Comparison of ENCODE assay signal across 8 mouse cellular contexts in genomic region chr12:80260056-80260743, GRCm38 (mm10). TPM values are rescaled to one million over a fixed set of nuclear protein-coding genes. Genes with fewer than 3 reads are reported as not detected.
DNase-seq lines count a peak whose midpoint lies in the region; ATAC-seq and TF ChIP-seq lines count a peak whose summit lies in the region.

Gene Actn1 (minus strand): TSS chr12:80260371.

- peak; percentile 36; the same call in 1 of the 2 replicates for TF ChIP-seq POLR2A in CH12.LX (IDR thresholded peaks at IDR 0.05; ENCODE audit: low read depth, low read length)

- no peak for TF ChIP-seq EP300 in CH12.LX (IDR thresholded peaks at IDR 0.05; ENCODE audit: low read length)

- H3K9me3 ChIP-seq in CH12.LX (replicated peaks; ENCODE audit: low read length), result no peaks in the 10 kb centered on the region
- no peaks in the 10 kb centered on the region for H3K9me3 ChIP-seq in forebrain, embryonic 11.5 days (ENCODE audit: control insufficient read depth, low read length)
- no peaks in the 10 kb centered on the region for H3K9me3 ChIP-seq in heart, embryonic 15.5 days (replicated peaks)
- no peaks in the 10 kb centered on the region for H3K9me3 ChIP-seq in liver, embryonic 13.5 days (replicated peaks)
- no peaks in the 10 kb centered on the region for H3K9me3 ChIP-seq in neural tube, embryonic 11.5 days (ENCODE audit: control insufficient read depth, low read length)
- H3K9me3 ChIP-seq in stomach, embryonic 16.5 days (replicated peaks; ENCODE audit: control insufficient read depth, low read length), result no peaks in the 10 kb centered on the region

- no peak within 1 kb of the TSS for H3K27ac ChIP-seq in CH12.LX (ENCODE audit: insufficient read depth, low read depth)
- peak within 1 kb of the TSS; percentile 85 for H3K27ac ChIP-seq in forebrain, embryonic 11.5 days (ENCODE audit: low read depth, low read length)
- H3K27ac ChIP-seq in heart, embryonic 15.5 days, result peak within 1 kb of the TSS; percentile 98
- peak within 1 kb of the TSS; percentile 83 for H3K27ac ChIP-seq in liver, embryonic 13.5 days
- H3K27ac ChIP-seq in neural tube, embryonic 11.5 days (ENCODE audit: low read depth, low read length), result peak within 1 kb of the TSS; percentile 91
- H3K27ac ChIP-seq in stomach, embryonic 16.5 days (ENCODE audit: low read length), result peak within 1 kb of the TSS; percentile 98

- peak; percentile 93 for ATAC-seq in forebrain, embryonic 11.5 days (replicated peaks; ENCODE audit: low FRiP score)
- ATAC-seq in heart, embryonic 15.5 days (replicated peaks; ENCODE audit: insufficient number of reproducible peaks, insufficient read depth, low FRiP score, low read depth), result peak; percentile 92
- peak; percentile 83 for ATAC-seq in liver, embryonic 13.5 days (ENCODE audit: low read depth)
- peak; percentile 90 for ATAC-seq in neural tube, embryonic 11.5 days (ENCODE audit: insufficient read depth, low FRiP score, low TSS enrichment)
- ATAC-seq in stomach, embryonic 16.5 days (ENCODE audit: insufficient read depth, low FRiP score), result peak; percentile 93

- no peaks in the 10 kb centered on the region for H3K79me2 ChIP-seq in CH12.LX (replicated peaks; ENCODE audit: control insufficient read depth, extremely low read depth, insufficient read depth, poor library complexity, severe bottlenecking)

- no peak for TF ChIP-seq CTCF in CH12.LX (conservative IDR thresholded peaks at IDR 0.05 in 1 of 2, IDR thresholded peaks at IDR 0.05 in 1 of 2; ENCODE audit: low read depth in 2 of 2, low read length in 2 of 2)

- H3K36me3 ChIP-seq in CH12.LX (replicated peaks in 1 of 2; ENCODE audit: control insufficient read depth in 1 of 2, insufficient read depth in 1 of 2, low read length in 1 of 2), result no peaks in the 10 kb centered on the region
- H3K36me3 ChIP-seq in forebrain, embryonic 11.5 days (ENCODE audit: control insufficient read depth, insufficient read depth, low read length), result no peaks in the 10 kb centered on the region
- H3K36me3 ChIP-seq in heart, embryonic 15.5 days, result no peaks in the 10 kb centered on the region
- H3K36me3 ChIP-seq in liver, embryonic 13.5 days, result no peaks in the 10 kb centered on the region
- no peaks in the 10 kb centered on the region for H3K36me3 ChIP-seq in neural tube, embryonic 11.5 days (ENCODE audit: control insufficient read depth, insufficient read depth, low read length)
- no peaks in the 10 kb centered on the region for H3K36me3 ChIP-seq in stomach, embryonic 16.5 days (ENCODE audit: control insufficient read depth, insufficient read depth, low read length)

- under 1% methylated on average over 54 of the region's 55 CpGs for WGBS in forebrain, embryonic 11.5 days
- WGBS in heart, embryonic 15.5 days, result under 1% methylated on average over 49 of the region's 55 CpGs
- under 1% methylated on average over 55 of the region's 55 CpGs for WGBS in liver, embryonic 13.5 days (ENCODE audit: insufficient replicate concordance)
- under 1% methylated on average over 53 of the region's 55 CpGs for WGBS in neural tube, embryonic 11.5 days
- WGBS in stomach, embryonic 16.5 days, result under 1% methylated on average over 55 of the region's 55 CpGs

- peaks cover 0 to 15% of the 10 kb centered on the region in 2 experiments; a peak in 2 of 4 replicates for H3K4me1 ChIP-seq in CH12.LX (ENCODE audit: control insufficient read depth in 1 of 2, insufficient read depth in 2 of 2)
- H3K4me1 ChIP-seq in forebrain, embryonic 11.5 days (replicated peaks; ENCODE audit: control insufficient read depth, insufficient read depth, low read length), result peaks cover 4% of the 10 kb centered on the region; the same call in 1 of the 2 replicates
- peaks cover 34% of the 10 kb centered on the region for H3K4me1 ChIP-seq in heart, embryonic 15.5 days (replicated peaks)
- H3K4me1 ChIP-seq in liver, embryonic 13.5 days (replicated peaks), result peaks cover 14% of the 10 kb centered on the region
- H3K4me1 ChIP-seq in neural tube, embryonic 11.5 days (ENCODE audit: control insufficient read depth, insufficient read depth, low read length), result 0 out of 2 replicates have a peak, but pooled peaks cover 3% of the 10 kb centered on the region
- H3K4me1 ChIP-seq in stomach, embryonic 16.5 days (ENCODE audit: control insufficient read depth, insufficient read depth, low read length), result peaks cover 24% of the 10 kb centered on the region

- H3K4me2 ChIP-seq in CH12.LX (ENCODE audit: insufficient read depth, low read depth, poor library complexity, severe bottlenecking), result peak within 1 kb of the TSS; percentile 79
- peak within 1 kb of the TSS; percentile 80 for H3K4me2 ChIP-seq in forebrain, embryonic 11.5 days (ENCODE audit: low read depth, low read length, severe bottlenecking)
- peak within 1 kb of the TSS; percentile 91 for H3K4me2 ChIP-seq in heart, embryonic 15.5 days
- peak within 1 kb of the TSS; percentile 67 for H3K4me2 ChIP-seq in liver, embryonic 13.5 days
- peak within 1 kb of the TSS; percentile 95 for H3K4me2 ChIP-seq in neural tube, embryonic 11.5 days (ENCODE audit: low read depth)
- peak within 1 kb of the TSS; percentile 79 for H3K4me2 ChIP-seq in stomach, embryonic 16.5 days (ENCODE audit: low read depth, low read length)

- peaks cover 22% of the 10 kb centered on the region for H3K27me3 ChIP-seq in CH12.LX (replicated peaks)
- no peaks in the 10 kb centered on the region for H3K27me3 ChIP-seq in forebrain, embryonic 11.5 days (ENCODE audit: control insufficient read depth, insufficient read depth, low read length)
- no peaks in the 10 kb centered on the region for H3K27me3 ChIP-seq in heart, embryonic 15.5 days
- peaks cover 59% of the 10 kb centered on the region for H3K27me3 ChIP-seq in liver, embryonic 13.5 days
- no peaks in the 10 kb centered on the region for H3K27me3 ChIP-seq in neural tube, embryonic 11.5 days (ENCODE audit: control insufficient read depth, insufficient read depth, low read length)
- no peaks in the 10 kb centered on the region for H3K27me3 ChIP-seq in stomach, embryonic 16.5 days (ENCODE audit: control insufficient read depth, insufficient read depth, low read length)

- peak within 1 kb of the TSS; percentile 42; the same call in 1 of the 2 replicates for H3K9ac ChIP-seq in CH12.LX (ENCODE audit: insufficient read depth, low read depth)
- peak within 1 kb of the TSS; percentile 83 for H3K9ac ChIP-seq in forebrain, embryonic 11.5 days (ENCODE audit: low read length)
- peak within 1 kb of the TSS; percentile 88 for H3K9ac ChIP-seq in heart, embryonic 15.5 days
- H3K9ac ChIP-seq in liver, embryonic 13.5 days, result peak within 1 kb of the TSS; percentile 71
- peak within 1 kb of the TSS; percentile 79 for H3K9ac ChIP-seq in neural tube, embryonic 11.5 days (ENCODE audit: low read length)
- peak within 1 kb of the TSS; percentile 95 for H3K9ac ChIP-seq in stomach, embryonic 16.5 days (ENCODE audit: low read length)

- peak within 1 kb of the TSS; percentile 70 to 82 (median 70) for H3K4me3 ChIP-seq in CH12.LX (replicated peaks in 1 of 3; ENCODE audit: low read depth in 2 of 3, low read length in 2 of 3, poor library complexity in 1 of 3)
- peak within 1 kb of the TSS; percentile 72 for H3K4me3 ChIP-seq in forebrain, embryonic 11.5 days (ENCODE audit: low read depth, low read length)
- H3K4me3 ChIP-seq in heart, embryonic 15.5 days, result peak within 1 kb of the TSS; percentile 93
- peak within 1 kb of the TSS; percentile 65 for H3K4me3 ChIP-seq in liver, embryonic 13.5 days (replicated peaks)
- peak within 1 kb of the TSS; percentile 73 for H3K4me3 ChIP-seq in neural tube, embryonic 11.5 days (ENCODE audit: low read depth, low read length)
- peak within 1 kb of the TSS; percentile 75 for H3K4me3 ChIP-seq in stomach, embryonic 16.5 days (replicated peaks; ENCODE audit: low read length)

- no peak for TF ChIP-seq RAD21 in CH12.LX (IDR thresholded peaks at IDR 0.05; ENCODE audit: low read depth, low read length)

- dilution Hi-C loops in CH12.LX (cut with MboI; ENCODE audit: extremely low pct_ligation_motif_present, extremely low pct_unique_long_range_greater_than_20kb, low sequenced_read_pairs), result no loop called here

- DNase-seq in CH12.LX (ENCODE audit: extremely low read depth), result peak; percentile 64
- DNase-seq in c-Kit-positive CD71-positive TER-119-positive erythroid progenitor cells, embryonic 14.5 days (ENCODE audit: low spot score), result peak; percentile 12
- peak; percentile 97 for DNase-seq in forebrain, embryonic 11.5 days (ENCODE audit: low spot score)
- peak; percentile 91 to 97 for DNase-seq in kidney, postnatal 25 days
- peak; percentile 50 for DNase-seq in liver, embryonic 13.5 days
- DNase-seq in neural tube, embryonic 11.5 days (ENCODE audit: low spot score), result peak; percentile 92

- in situ Hi-C loops in CH12.LX (cut with MboI; ENCODE audit: low pct_ligation_motif_present, low pct_unique_long_range_greater_than_20kb, low sequenced_read_pairs), result no loop called here

TF ChIP-seq in CH12.LX, 34 proteins besides CTCF, POLR2A, EP300 and RAD21:
- TF ChIP-seq TCF12 (IDR thresholded peaks at IDR 0.05; ENCODE audit: low read depth, low read length) (peak; percentile 18; the same call in 1 of the 2 replicates), USF2 (conservative IDR thresholded peaks at IDR 0.05; ENCODE audit: low read depth, low read length) (no peak), UBTF (IDR thresholded peaks at IDR 0.05; ENCODE audit: low read depth, low read length) (0 out of 2 replicates have a peak, but pooled peaks have one; percentile 72), CHD2 (IDR thresholded peaks at IDR 0.05; ENCODE audit: low read length) (peak; percentile 79), BHLHE40 (IDR thresholded peaks at IDR 0.05; ENCODE audit: low read depth, low read length) (peak; percentile 56), CHD1 (IDR thresholded peaks at IDR 0.05; ENCODE audit: low read depth, low read length) (no peak), MEF2A (IDR thresholded peaks at IDR 0.05; ENCODE audit: borderline replicate concordance, low read depth, low read length) (no peak), USF1 (IDR thresholded peaks at IDR 0.05; ENCODE audit: low read depth, low read length) (peak; percentile 25; the same call in 1 of the 2 replicates), ZMIZ1 (IDR thresholded peaks at IDR 0.05; ENCODE audit: low read depth, low read length) (0 out of 2 replicates have a peak, but pooled peaks have one; percentile 25), NRF1 (IDR thresholded peaks at IDR 0.05; ENCODE audit: low read depth, low read length) (0 out of 2 replicates have a peak, but pooled peaks have one; percentile 4)

RNA-seq across cellular contexts. Expression of gene Actn1, which starts in this region (rescaled TPM):
- total RNA-seq in CH12.LX (2012; rRNA removed), result 4.9 and 5.5 TPM in 2 replicates
- 2.4 and 2.7 TPM in 2 replicates for total RNA-seq in CH12.LX (2014; rRNA removed)
- polyA plus RNA-seq in CH12.LX (2012; ENCODE audit: insufficient read length, low read depth), result 10.9 and 13.2 TPM in 2 replicates
- polyA plus RNA-seq in forebrain, embryonic 11.5 days (2014; fragmentation: Nextera tagmentation; extraction: Ambion mirVana), result 27.2 and 29.5 TPM in 2 replicates
- polyA plus RNA-seq in heart, embryonic 15.5 days (2015; fragmentation: Nextera tagmentation; extraction: Ambion mirVana), result 29.2 and 42.3 TPM in 2 replicates
- 7.3 and 8.6 TPM in 2 replicates for polyA plus RNA-seq in liver, embryonic 13.5 days (2015; fragmentation: Nextera tagmentation; extraction: Ambion mirVana)
- polyA plus RNA-seq in neural tube, embryonic 11.5 days (2014; fragmentation: Nextera tagmentation; extraction: Ambion mirVana), result 20.6 and 26.4 TPM in 2 replicates
- polyA plus RNA-seq in stomach, embryonic 16.5 days (2015; fragmentation: Nextera tagmentation; extraction: Ambion mirVana), result 51.2 and 52.7 TPM in 2 replicates

Comparison
In these comparisons a context has a peak if more than half of its experiments do, and no peak if none do; other contexts are left out.
1. DNase-seq: peak in every context shown above with its lines; median percentile 97 in forebrain, embryonic 11.5 days; 94 in kidney, postnatal 25 days; 92 in neural tube, embryonic 11.5 days; 64 in CH12.LX; 50 in liver, embryonic 13.5 days; 12 in c-Kit-positive CD71-positive TER-119-positive erythroid progenitor cells, embryonic 14.5 days.
2. H3K9ac ChIP-seq: peak in every context shown above with its lines; median percentile 95 in stomach, embryonic 16.5 days; 88 in heart, embryonic 15.5 days; 83 in forebrain, embryonic 11.5 days; 79 in neural tube, embryonic 11.5 days; 71 in liver, embryonic 13.5 days; 42 in CH12.LX.